Mouse (Mus musculus): ENCODE data around the gene Sox8.

The Sox8 gene

DNA sequence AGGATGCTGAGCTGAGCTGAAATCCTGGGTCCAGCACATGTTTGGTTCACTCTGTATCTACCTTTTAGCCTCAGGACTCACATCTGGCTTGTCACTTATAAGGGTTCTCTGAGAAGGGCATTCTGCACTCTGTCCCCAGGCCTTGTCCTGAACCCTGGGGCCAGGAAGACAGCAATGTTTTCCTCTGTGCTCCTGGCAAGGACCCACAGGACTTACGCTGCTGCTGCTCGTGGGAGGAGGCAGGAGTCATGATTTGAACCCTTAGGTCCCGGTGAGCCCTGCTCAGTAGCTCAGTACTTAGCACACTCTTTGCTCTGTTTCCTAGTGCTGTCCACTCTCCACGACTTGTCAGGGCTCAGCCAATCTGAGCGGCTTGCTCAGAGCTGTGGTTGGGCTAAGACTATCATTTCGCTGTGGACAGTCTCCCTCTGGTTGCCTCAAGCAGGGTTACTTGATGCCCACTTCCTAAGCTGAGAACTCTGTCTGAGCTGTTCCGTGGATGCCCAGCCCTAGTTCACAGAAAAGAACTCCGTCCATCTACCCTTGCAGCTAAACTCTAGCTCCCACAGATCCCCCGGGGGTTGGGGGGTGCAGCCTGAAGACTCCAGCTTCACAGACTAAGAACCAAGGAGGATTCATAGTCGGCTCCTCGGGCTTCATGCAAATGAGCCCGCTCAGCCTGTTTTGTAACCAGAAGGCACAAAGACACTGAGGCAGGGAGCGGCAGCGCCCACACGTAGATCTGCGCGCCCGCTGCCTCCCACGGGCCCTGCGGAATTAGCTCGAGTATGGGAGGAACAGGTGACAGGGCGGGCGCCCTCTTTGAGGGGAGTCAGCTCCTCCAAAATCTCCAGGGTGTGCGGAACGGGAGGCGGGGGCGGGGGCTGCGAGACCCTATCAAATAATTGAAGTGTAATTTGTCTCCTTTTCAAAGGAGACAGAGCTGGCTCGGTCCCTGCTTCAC, 14.5 kb downstream of the Sox8 start:
- DNase-seq (ENCODE audit: low spot score): no peak

DNA sequence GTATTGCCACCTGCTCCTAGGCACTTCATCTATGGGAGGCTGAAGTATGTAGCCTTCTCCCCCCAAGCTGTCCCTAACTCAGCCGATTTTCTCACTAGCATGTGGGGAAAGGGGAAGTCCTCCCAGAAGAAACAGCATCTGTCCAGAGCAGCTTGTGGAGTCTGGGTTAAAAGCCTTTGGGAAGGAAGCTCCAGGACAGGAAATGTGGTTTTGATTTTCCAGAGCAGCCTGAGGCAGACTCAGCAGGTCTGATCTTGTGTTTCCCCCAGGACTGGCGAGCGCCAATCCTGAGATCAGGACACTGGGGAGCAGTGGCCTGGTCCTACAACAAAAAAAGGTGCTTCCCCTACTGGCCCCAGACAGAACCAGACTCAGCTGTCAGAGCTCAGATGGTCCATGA, 15.3 kb downstream of the Sox8 start:
- DNase-seq (ENCODE audit: low spot score): no peak

DNA sequence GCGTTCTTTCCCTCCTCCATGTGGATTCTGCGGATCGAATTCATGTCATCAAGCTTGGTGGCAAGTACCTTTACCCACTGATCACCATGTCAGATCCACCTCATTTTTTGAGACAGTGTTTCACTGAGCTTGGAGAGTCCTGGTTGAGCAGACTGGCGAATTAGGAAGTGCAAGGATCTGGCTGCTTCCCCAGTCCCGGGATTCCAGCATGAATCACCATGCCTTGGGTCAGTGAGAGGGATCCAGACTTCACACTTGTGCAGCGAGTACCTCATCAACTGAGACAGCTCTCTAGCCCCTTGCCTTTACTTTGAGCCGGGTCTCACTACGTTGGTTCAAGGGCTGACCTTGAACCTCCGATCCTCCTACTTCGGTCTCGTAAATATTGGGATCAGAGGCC, 19.2 kb downstream of the Sox8 start:
- no peak for DNase-seq (ENCODE audit: low spot score)

DNA sequence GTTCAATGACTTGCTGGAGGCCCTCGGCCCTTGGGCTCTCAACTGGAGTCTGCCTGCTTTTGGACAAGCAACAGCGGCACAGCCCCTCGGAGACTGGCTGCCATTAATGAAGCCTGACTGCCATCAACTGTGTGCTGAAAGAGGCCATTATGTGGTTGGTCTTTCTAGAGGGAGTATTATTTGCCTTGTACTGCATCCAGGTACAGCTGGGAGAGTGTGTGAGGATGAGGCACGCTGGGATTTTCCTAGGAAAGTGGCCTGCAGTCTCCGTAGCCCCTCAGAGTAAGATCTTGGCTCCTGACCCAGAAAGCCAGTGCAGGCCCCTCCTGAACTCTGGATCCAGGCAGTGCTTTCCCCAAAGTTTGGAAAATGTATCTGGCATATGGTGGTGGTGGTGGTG, 20.5 kb downstream of the Sox8 start:
- DNase-seq (ENCODE audit: low spot score): no peak

DNA sequence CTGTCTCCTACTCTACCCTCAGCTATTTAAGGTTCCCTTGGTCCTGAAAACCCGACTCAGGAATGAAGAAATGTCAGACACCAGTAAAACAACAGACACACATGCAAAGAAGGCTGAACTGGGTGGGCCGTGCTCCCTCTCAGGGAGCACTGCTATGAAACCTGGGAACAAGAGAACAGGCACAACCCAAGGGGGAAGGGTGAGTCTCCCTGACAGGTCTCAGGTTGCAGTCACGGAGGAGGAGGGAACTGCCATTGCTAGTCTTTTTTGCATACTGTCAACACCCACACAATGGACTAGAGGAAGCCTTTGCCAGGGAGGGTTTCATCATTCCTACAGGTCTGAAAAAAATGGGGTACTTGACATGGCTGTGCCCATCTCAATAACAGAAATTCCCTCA, 23.5 kb downstream of the Sox8 start:
- no peak for DNase-seq (ENCODE audit: low spot score)

DNA sequence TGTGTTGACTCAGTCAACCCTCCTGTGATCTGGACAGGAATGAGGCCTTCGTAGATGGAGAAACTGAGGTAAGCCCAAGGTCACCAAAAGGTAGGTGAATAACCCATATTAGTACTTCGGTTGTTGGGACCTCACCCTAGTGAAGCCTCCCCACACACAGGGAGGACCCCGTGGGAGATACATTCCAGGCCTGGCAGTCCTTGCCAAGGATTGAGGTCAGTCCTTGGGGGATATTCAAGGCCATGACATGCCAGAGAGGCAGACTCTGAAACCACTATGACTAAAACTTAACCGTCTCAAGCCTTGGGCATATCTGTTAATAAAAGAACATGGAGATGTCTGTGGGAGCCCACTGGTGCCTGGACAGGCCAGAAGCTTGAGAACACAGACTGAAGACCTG, 28.7 kb downstream of the Sox8 start:
- no peak for DNase-seq (ENCODE audit: low spot score)

DNA sequence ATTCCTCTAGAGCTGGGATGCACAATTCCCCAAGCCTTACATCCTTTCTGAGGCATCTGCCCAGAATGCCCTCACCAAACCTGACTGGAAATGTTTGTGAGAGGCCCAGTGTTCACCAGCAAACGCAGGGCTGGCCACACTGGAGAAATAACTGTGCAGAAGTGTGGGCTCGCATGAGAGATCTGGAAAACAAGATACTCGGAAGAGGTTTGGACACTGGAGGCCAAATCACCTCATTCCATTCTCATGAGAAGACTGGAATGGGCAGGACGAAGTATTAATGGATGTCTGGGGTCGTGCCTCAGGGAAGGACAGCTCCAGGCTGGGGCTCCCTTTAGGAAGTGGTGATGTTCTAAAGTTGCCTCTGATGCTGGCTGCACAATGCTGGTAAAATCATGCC, 29.8 kb downstream of the Sox8 start:
- DNase-seq (ENCODE audit: low spot score): no peak

DNA sequence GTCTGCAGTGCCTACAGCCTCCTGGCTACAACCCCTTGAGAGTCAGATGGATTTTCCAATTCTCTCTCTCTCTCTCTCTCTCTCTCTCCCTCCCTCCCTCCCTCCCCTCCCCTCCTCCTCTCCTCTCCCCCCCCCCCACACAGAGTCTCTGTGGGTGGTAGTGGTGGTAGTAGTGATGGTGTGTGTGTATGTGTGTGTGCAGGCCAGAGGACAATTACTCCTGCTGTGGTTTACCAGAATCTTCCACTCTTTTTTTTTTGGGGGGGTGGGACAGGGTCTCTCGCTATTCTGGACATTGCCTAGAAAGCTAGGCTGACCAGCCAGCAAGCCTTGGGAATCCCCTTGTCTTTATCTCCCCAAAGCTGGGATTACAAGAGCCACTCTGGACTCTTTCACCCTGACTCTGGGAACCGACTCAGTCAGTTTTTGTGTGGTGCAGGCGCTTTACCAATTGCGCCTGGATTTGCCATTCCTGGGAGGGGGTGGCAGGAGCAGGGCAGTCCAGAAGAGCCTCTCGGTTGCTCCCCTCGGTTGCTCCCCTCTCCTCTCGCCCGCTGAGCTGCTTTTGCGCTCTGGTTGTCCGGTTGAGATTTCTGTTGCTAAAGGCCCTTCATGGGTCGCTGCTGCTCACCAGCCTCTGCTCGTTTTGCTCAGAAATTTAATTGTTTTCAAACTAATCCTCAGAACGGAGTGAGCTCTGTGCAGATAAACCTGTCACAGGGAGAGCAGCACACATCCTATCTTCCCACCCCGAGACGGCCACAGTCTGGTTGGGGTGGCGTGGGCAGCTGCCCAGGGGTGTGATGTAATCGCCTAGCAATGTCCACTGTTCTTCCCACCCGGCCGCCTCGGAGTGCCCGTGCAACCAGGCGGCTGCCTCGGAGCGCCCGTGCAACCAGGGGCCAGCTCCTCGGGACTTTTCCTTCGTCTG, 31.3 kb downstream of the Sox8 start:
- DNase-seq (ENCODE audit: low spot score): peak; percentile 43

DNA sequence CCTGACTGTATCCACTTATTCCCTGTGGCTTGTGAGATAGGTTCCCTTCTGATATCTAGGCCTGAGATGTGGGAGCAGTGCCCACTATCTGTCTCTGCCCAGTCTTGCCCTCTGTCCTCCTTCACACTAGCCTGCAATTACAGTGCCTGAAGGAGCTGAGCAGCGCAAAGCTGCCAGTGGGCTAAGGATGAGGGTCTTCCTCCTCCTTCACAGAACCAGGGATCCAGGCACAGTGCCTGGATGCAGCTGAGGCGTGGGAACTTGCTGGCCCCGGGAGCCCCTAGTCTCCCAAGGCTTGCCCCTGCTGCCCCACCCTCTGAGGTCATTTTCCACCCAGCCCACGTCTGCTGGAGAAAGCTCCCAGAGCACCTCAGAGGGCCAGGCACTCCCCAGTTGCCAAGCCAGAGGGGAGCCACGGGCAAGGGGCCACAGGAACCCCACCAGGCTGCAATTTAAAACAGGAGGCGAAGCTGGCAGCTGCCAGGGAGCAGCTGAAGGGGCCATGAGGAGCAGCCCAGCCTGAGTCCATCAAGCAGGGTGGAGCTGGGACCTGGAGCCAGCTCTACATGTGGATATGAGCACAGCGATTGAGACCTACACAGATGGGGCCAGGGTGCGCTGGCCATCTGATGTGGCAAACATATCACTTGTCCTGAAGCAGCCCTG, 40.0 kb downstream of the Sox8 start:
- DNase-seq (ENCODE audit: low spot score): no peak

DNA sequence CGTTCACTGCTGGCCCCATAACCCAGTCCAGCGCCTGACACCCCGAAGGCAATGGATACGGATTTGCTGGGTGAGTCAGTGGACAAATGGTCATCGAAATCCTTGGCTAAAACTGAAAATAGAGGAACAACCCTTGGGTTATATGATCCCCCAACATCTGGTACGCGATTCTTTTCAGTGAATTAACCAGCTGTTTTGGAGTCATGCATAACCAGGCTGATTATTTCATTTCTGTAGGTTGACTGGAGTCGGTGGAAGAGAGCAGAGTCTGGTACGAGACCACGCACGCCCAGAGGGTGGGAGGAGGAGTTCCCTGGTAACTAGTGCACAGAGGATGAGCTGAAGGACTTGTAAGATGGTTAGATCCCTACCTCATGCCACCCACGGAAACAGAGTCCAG, 48.4 kb downstream of the Sox8 start:
- DNase-seq (ENCODE audit: low spot score): no peak

DNA sequence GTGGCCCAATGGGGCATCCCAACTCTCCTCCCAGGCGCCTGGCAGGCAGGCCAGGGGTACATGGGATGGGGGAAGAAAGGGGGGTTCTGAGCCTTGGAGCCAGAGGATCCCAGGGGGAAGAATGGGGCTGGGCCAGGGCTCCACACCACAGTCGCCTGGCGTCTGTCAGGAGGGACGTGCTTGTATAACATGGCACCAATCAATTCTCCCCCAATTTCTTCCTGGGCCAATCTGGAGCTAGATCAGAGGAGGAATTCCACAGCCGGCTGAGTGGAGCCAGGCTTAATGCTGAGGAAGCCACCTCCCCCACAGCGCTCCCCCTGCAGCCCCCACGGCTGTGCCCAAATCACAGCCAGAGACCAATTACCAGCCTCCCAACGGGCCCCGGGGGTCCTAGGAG, 50.0 kb downstream of the Sox8 start:
- DNase-seq (ENCODE audit: low spot score): no peak

DNA sequence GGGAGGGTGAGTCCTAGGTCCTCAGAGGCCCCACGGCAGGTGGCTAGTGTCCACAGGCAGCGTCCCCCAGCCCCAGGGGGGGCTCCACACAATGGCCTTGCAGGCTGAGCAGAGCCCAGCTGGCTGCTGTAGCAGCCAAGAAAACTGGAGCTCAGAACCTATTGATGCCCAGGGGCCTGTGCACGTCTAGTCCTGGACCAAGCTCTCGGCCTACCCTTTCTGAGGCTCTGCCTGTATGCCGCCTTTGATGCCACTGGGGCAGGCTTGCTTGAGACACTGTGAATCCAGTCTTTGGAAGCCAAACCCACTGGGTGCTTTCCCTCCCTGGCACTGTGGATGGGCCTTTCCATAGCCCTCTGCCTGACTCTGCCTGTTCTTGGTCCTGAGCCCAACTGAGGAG, 51.0 kb downstream of the Sox8 start:
- no peak for DNase-seq (ENCODE audit: low spot score)

DNA sequence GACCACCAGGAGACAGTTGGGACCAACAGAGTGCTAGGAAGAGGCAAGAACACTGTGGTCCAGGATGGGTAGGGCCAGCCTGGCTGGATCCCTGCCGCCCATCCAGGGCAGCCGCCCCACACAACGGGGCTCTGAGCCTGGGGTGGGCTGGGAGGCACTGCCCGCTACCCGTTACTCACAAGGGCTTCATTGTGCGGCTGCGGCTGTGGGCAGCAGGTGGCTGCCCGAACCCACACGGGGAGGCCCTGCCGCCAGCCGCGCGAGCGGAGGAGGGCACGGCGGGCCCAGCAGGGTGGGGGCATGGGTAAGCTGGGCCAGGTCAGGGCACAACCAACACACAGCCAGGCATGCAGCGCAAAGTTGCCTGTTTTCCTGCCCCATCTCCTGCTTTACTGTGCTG, 52.3 kb downstream of the Sox8 start:
- DNase-seq (ENCODE audit: low spot score): no peak

DNA sequence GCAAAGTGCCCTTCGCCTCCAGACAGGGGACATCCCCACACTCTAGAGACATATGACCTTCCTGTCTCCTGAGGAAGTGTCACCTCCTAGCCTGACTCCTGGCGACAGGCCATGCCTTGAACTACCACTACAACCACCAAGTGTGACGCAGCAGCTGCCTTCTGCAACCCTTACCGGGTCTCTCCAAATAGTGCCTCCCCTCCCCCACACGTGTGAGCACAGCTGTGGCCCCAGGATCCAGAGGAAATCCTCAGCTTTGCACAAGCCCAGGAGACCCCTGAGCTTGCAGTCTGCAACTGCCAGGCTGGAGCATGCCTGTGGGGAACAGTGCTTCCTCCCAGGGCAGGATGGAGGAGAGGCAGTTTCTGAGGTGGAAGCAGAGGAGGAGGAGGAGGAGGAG, 54.2 kb downstream of the Sox8 start:
- DNase-seq (ENCODE audit: low spot score): no peak
